Mouse (Mus musculus): ENCODE measurements at regions not wholly inside any gene's neighbourhood (a gene's known extent, or its start where the extent isn't known, plus 50 kb on each side); places are given as distances from the start of the nearest gene placed in this dataset.

GRCm38 (mm10) chr3:147882936-147883645 is 1030.9 kb downstream of the Ttll7 start:
- no peaks in the 10 kb centered on the region for H3K4me1 ChIP-seq (ENCODE audit: control insufficient read depth, insufficient read depth, insufficient read length, low read length)
- no peak overlapping the region for H3K27ac ChIP-seq (replicated peaks; ENCODE audit: low read depth, low read length)
- no peak overlapping the region for H3K4me3 ChIP-seq (ENCODE audit: insufficient read depth, low read depth, low read length)

DNA sequence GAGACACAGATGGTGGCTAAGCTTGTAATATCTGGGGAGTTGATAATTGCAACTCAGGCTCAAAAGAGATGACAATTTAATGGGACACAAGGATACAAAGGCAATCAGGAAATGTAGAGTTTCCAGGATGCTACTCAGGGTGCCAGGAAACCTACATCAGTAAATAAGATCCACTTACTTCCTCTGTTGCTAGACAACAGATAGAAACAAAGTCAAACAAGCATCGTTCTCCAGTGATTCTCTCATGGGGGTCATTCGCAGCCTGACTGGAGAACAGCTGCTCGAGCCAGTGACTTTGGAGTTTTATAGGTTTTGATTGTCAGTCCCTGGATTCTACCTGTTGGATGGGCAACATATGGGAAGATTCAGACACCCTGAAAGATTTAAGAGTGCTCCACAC is 1026.5 kb downstream of the Ttll7 start:
- Histone ChIP-seq H3K4me3 (ENCODE audit: insufficient read depth, low read depth, low read length) (no peak overlapping the region), H3K27ac (replicated peaks; ENCODE audit: low read depth, low read length) (no peak overlapping the region), H3K4me1 (ENCODE audit: control insufficient read depth, insufficient read depth, insufficient read length, low read length) (no peaks in the 10 kb centered on the region)

DNA sequence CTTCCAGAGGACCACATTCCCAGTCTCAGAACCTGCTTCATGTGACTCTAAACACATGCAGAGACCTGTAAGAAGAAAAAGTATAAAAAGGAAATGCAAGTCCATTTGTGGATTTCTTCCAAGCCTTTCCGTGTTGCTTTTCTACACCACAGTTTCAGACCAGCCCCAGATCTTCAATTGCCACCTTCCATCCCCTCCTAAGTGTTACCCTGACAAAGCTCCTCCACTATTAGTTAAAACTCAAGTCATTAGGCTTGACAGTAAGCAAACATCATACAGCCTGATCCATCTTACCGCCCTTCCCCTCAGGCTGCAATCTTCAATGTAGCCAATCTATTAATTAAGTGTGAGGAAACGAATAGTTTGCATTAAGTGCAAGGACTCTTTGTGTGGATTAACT is 1016.1 kb downstream of the Ttll7 start:
- Histone ChIP-seq H3K4me1 (ENCODE audit: control insufficient read depth, insufficient read depth, insufficient read length, low read length) (no peaks in the 10 kb centered on the region), H3K4me3 (ENCODE audit: insufficient read depth, low read depth, low read length) (no peak overlapping the region), H3K27ac (replicated peaks; ENCODE audit: low read depth, low read length) (no peak overlapping the region)

DNA sequence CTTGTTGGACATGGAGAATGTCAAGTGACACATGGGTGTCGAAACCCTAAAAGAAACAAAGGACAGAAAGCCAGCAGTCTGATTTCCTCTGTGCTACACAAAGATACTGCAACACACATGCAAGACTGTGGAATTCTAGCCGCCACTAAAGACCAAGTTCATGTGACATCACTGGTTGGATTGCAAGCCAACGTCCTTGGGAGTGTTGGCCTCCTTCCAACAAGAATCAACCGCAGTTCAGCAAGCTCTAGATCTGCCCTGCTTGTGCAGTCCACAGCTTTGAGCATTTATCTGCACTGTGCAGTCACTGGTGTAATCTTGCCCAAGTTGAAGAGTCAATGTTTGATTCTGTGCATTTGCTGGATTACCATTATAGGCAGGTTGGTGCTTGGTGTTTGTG is 1001.2 kb downstream of the Ttll7 start:
- Histone ChIP-seq H3K4me1 (ENCODE audit: control insufficient read depth, insufficient read depth, insufficient read length, low read length) (no peaks in the 10 kb centered on the region), H3K27ac (replicated peaks; ENCODE audit: low read depth, low read length) (no peak overlapping the region), H3K4me3 (ENCODE audit: insufficient read depth, low read depth, low read length) (no peak overlapping the region)

DNA sequence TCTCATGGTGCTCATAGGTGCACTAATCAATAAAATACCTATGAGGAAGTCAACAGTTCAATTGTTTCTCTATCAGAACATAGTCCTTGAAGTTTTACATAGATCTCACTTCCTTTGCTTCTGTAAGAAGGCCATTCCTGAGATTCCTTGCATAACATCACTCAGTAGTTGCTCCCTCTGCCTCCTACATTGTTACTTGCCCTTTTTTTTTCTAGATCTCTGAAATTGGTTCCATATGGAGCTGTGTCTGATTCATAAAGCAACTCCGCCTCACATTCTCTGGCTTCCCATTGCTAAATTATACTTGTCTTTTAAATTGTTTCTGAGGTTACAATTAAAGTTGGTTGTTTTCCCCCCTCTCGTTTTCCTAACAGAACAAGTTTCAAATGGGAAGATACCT is 1000.7 kb downstream of the Ttll7 start:
- no peak overlapping the region for H3K27ac ChIP-seq (replicated peaks; ENCODE audit: low read depth, low read length)
- no peak overlapping the region for H3K4me3 ChIP-seq (ENCODE audit: insufficient read depth, low read depth, low read length)
- no peaks in the 10 kb centered on the region for H3K4me1 ChIP-seq (ENCODE audit: control insufficient read depth, insufficient read depth, insufficient read length, low read length)

DNA sequence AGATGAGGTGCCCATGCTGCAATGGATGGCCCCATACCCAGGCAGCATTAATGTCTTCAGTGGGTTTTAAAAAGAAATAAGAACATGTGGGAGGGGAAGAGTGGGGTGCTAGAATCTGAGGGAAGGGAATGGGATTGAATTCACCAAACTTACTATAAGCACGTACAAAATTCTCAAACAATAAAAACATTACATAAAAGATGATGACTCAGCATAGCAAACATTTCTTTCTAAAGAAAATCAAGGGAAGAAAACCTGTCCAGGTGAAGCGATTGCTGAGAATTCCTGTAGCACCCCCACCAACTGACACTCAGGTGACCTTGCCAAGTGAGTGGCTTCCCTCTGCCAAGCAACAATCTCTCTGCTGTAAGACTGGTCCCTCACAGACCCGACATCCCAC is 989.2 kb downstream of the Ttll7 start:
- H3K4me1 ChIP-seq (ENCODE audit: control insufficient read depth, insufficient read depth, insufficient read length, low read length), result no peaks in the 10 kb centered on the region
- no peak overlapping the region for H3K4me3 ChIP-seq (ENCODE audit: insufficient read depth, low read depth, low read length)
- no peak overlapping the region for H3K27ac ChIP-seq (replicated peaks; ENCODE audit: low read depth, low read length)

- H3K27ac ChIP-seq (replicated peaks; ENCODE audit: low read depth, low read length), result no peak overlapping the region
- no peak overlapping the region for H3K4me3 ChIP-seq (ENCODE audit: insufficient read depth, low read depth, low read length)
These were observed 986.6 kb downstream of the Ttll7 start for GRCm38 (mm10) chr3:147838816-147839215.

DNA sequence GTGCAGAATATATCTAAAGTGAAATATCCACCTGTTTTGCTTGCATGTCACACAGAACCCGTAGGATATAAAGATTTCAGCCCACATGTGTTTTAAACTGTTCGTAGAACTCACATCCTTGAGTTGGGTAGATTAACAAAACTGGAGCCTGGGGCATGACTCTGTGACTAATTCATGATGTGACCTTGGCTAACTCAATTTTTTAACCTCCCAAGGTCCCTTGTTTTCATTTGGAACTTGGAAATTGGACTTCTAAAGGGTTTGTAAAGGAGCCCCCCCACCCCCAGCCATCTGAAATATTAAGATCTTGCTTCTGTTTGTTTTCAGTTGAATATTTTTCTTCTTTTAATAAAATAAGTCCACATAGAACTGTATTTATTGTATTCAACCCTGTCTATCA is 983.5 kb downstream of the Ttll7 start:
- H3K4me1 ChIP-seq (ENCODE audit: control insufficient read depth, insufficient read depth, insufficient read length, low read length), result no peaks in the 10 kb centered on the region
- no peak overlapping the region for H3K4me3 ChIP-seq (ENCODE audit: insufficient read depth, low read depth, low read length)
- H3K27ac ChIP-seq (replicated peaks; ENCODE audit: low read depth, low read length), result no peak overlapping the region

More at GRCm38 (mm10) chr3:147838816-147839215, 986.6 kb downstream of the Ttll7 start:
- H3K4me1 ChIP-seq (ENCODE audit: control insufficient read depth, insufficient read depth, insufficient read length, low read length), result no peaks in the 10 kb centered on the region

DNA sequence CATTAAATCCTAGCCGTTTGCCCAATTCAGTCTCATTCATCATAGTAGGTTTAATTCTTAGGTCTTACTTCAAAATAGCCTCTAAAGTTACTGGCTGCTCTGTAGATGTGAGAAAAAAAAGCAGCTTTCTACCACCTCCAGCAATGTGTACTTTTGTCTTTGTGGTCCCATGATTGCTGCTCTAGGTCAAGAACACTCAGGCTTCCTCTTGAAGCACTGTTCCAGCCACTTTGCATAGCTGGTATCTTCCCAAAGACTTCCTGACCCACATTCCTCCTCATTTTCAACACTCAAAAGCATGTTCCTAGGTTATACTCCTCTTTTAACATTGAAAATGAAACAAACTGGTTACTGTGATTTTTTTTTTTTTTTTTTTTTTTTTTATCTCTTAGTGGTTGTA is 973.2 kb downstream of the Ttll7 start:
- no peak overlapping the region for H3K27ac ChIP-seq (replicated peaks; ENCODE audit: low read depth, low read length)
- no peak overlapping the region for H3K4me3 ChIP-seq (ENCODE audit: insufficient read depth, low read depth, low read length)

GRCm38 (mm10) chr3:147824451-147824850 is 972.3 kb downstream of the Ttll7 start:
- Histone ChIP-seq H3K4me3 (ENCODE audit: insufficient read depth, low read depth, low read length) (no peak overlapping the region), H3K27ac (replicated peaks; ENCODE audit: low read depth, low read length) (no peak overlapping the region), H3K4me1 (ENCODE audit: control insufficient read depth, insufficient read depth, insufficient read length, low read length) (no peaks in the 10 kb centered on the region)

More for the DNA sequence above, 973.2 kb downstream of the Ttll7 start:
- no peaks in the 10 kb centered on the region for H3K4me1 ChIP-seq (ENCODE audit: control insufficient read depth, insufficient read depth, insufficient read length, low read length)

- Histone ChIP-seq H3K4me3 (ENCODE audit: insufficient read depth, low read depth, low read length) (no peak overlapping the region), H3K4me1 (ENCODE audit: control insufficient read depth, insufficient read depth, insufficient read length, low read length) (no peaks in the 10 kb centered on the region), H3K27ac (replicated peaks; ENCODE audit: low read depth, low read length) (no peak overlapping the region)
These were observed 962.0 kb downstream of the Ttll7 start for GRCm38 (mm10) chr3:147814080-147814650.

DNA sequence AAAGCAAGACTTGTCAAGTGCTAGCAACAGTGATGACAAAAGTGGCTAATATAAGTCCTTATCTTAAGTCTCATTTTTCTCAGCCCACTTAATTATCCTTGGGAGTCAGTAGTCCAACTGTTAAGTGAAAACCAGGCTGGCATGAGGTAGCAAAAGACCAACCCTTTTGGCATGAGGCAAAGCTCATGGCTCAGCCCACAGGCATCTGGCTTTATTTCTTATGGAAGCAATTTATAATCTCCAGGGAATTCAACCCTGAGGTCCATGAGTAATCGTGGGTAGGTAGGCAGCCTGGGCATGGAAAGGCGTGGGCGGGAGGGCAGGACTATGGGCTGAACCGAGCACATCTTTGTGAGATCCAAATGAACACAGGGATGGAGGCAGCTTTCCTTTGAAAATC is 950.4 kb downstream of the Ttll7 start:
- no peaks in the 10 kb centered on the region for H3K4me1 ChIP-seq (ENCODE audit: control insufficient read depth, insufficient read depth, insufficient read length, low read length)
- H3K4me3 ChIP-seq (ENCODE audit: insufficient read depth, low read depth, low read length), result no peak overlapping the region
- H3K27ac ChIP-seq (replicated peaks; ENCODE audit: low read depth, low read length), result no peak overlapping the region

- Histone ChIP-seq H3K4me1 (ENCODE audit: control insufficient read depth, insufficient read depth, insufficient read length, low read length) (no peaks in the 10 kb centered on the region), H3K27ac (replicated peaks; ENCODE audit: low read depth, low read length) (no peak overlapping the region), H3K4me3 (ENCODE audit: insufficient read depth, low read depth, low read length) (no peak overlapping the region)
These were observed 944.4 kb downstream of the Ttll7 start for GRCm38 (mm10) chr3:147796524-147796923.

DNA sequence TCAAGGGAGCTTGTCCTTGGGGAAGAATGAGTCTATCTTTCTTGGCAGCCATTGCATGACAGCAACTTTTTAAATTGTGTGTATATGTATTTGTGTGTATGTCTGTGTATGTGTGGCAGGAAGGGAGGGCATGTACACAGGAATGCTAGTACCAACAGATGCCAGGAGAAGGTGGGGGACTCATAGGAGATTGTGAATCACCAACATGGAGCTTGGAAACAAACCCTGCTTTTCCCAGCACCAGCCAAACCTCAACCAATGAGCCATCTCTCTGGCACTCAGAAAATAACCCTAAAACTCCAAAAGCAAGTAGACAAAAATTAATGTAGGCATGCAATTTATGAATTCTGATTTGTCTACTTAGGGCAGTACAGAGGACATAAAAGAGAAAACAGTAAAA is 942.9 kb downstream of the Ttll7 start:
- Histone ChIP-seq H3K4me3 (ENCODE audit: insufficient read depth, low read depth, low read length) (no peak overlapping the region), H3K4me1 (ENCODE audit: control insufficient read depth, insufficient read depth, insufficient read length, low read length) (no peaks in the 10 kb centered on the region), H3K27ac (replicated peaks; ENCODE audit: low read depth, low read length) (no peak overlapping the region)

DNA sequence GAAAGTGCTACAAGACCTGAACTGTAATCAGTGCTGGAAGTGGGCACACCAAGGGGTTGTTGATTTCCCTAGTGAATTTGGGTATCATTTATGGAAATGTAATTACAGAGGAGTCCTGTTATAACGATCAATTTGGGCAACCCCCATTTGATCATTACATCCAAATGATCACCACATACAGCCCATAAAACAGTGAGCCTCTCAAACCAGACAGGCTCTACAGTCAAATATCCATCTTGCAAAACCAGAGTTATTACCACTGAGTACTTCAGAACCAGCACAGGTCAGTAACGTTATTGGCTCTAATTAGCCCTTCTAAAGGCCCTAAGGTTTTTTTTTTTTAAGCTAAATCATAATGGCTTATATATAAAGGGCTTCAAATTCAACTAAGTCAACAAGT is 934.4 kb downstream of the Ttll7 start:
- Histone ChIP-seq H3K27ac (replicated peaks; ENCODE audit: low read depth, low read length) (no peak overlapping the region), H3K4me3 (ENCODE audit: insufficient read depth, low read depth, low read length) (no peak overlapping the region), H3K4me1 (ENCODE audit: control insufficient read depth, insufficient read depth, insufficient read length, low read length) (no peaks in the 10 kb centered on the region)

DNA sequence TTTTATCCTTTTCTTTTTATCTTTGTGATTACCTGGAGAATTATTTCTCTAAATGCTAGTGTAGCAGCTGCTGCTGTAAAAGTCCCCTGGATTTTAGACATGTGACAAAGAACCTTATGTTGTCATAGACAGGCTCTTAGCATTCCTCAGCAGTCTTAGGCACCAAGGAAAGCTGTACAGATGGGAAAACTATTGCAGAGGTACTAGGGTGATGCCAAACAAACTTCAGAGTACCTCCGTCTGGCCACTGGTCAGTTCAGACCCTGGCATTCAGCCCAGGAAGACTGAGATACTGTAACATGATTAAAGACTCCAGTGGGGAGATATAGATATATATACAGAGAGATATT is 898.6 kb downstream of the Ttll7 start:
- Histone ChIP-seq H3K27ac (replicated peaks; ENCODE audit: low read depth, low read length) (no peak overlapping the region), H3K4me1 (ENCODE audit: control insufficient read depth, insufficient read depth, insufficient read length, low read length) (no peaks in the 10 kb centered on the region), H3K4me3 (ENCODE audit: insufficient read depth, low read depth, low read length) (no peak overlapping the region)
